Mouse (Mus musculus) testis, adult 2 months (tissue): ENCODE measurements at regions not wholly inside any gene's neighbourhood (a gene's known extent, or its start where the extent isn't known, plus 50 kb on each side); places are given as distances from the start of the nearest gene placed in this dataset.

Source experiments
- H3K27ac ChIP-seq: fragments of 200-500 bp; 2 replicates; pipeline ENCODE4 v1.5.1; 2012; ENCODE audit warnings: low read depth, low read length; ENCODE audit not compliant: control insufficient read depth, insufficient read depth
- H3K27me3 ChIP-seq: fragments of 200-500 bp; 2 replicates; pipeline ENCODE4 v1.6.1; 2012; ENCODE audit warnings: mild to moderate bottlenecking, low read length, moderate library complexity; ENCODE audit not compliant: control insufficient read depth, insufficient read depth
- H3K36me3 ChIP-seq: fragments of 200-500 bp; 2 replicates; pipeline ENCODE4 v1.6.1; 2012; ENCODE audit warnings: mild to moderate bottlenecking, low read length; ENCODE audit not compliant: control insufficient read depth, insufficient read depth
- H3K4me1 ChIP-seq: fragments of 200-500 bp; 2 replicates; pipeline ENCODE4 v1.6.1; 2012; ENCODE audit warnings: low read length; ENCODE audit not compliant: control insufficient read depth, insufficient read depth
- H3K4me3 ChIP-seq: fragments of 200-500 bp; 2 replicates; pipeline ENCODE4 v1.5.1; 2012; ENCODE audit warnings: low read depth, mild to moderate bottlenecking, low read length, moderate library complexity, mixed read lengths; ENCODE audit not compliant: control insufficient read depth
- CTCF ChIP-seq: fragments of 200-500 bp; IDR thresholded peaks from 2 replicates; pipeline ENCODE4 v1.5.1; 2012; ENCODE audit warnings: low read depth, mild to moderate bottlenecking, inconsistent platforms, low read length, moderate library complexity; ENCODE audit not compliant: control insufficient read depth, insufficient read depth, insufficient replicate concordance
- POLR2A ChIP-seq: fragments of 200-500 bp; IDR thresholded peaks from 2 replicates; pipeline ENCODE4 v1.6.1; 2012; ENCODE audit warnings: low read depth, mild to moderate bottlenecking, inconsistent platforms, low read length, moderate library complexity; ENCODE audit not compliant: control insufficient read depth

GRCm38 (mm10) chr7:84800966-84801365, 52.4 kb upstream of the Olfr291 start:
- TF ChIP-seq POLR2A (no peak), CTCF (no peak)
- peaks cover 3% of the 10 kb centered on the region; the same call in 1 of the 2 replicates for H3K4me1 ChIP-seq
- H3K36me3 ChIP-seq = no peaks in the 10 kb centered on the region
- H3K27ac ChIP-seq = peak overlapping the region; percentile 22; the same call in 1 of the 2 replicates
- H3K27me3 ChIP-seq = no peaks in the 10 kb centered on the region
- H3K4me3 ChIP-seq = no peak overlapping the region

GRCm38 (mm10) chr7:84794655-84795054, 58.7 kb upstream of the Olfr291 start:
- Histone ChIP-seq H3K36me3 (no peaks in the 10 kb centered on the region), H3K4me1 (no peaks in the 10 kb centered on the region), H3K27me3 (no peaks in the 10 kb centered on the region), H3K4me3 (no peak overlapping the region), H3K27ac (no peak overlapping the region)
- no peak for TF ChIP-seq POLR2A
- no peak for TF ChIP-seq CTCF

DNA sequence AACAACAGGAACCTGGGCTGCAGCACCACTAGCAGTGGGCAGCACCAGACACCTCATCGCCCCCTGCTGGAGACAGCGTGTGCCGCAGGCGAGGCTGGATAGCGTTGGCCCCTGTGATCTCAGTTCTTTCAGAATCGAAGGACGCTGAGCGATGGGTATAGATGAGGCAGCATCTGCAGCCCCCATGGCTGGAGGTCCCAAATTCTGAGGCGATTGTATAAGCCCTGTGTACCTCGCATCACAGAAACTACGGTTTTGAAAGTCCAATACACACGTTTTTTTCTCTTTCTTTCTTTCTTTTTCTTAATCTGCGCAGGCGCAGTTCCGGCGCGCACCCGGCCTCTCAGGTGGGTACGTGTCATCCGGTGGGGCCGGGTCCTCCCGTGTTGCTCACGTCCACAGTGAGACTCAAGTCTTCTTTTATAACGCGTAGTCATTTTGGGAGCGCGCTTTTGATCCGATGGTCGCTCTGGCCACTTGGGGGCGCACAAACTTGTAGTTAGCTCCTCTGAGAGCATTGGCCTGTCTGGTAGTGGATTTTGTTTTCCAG, 74.0 kb upstream of the Olfr291 start:
- 0 out of 2 replicates have a peak overlapping the region, but pooled peaks have one; percentile 3 for H3K27ac ChIP-seq
- H3K4me1 ChIP-seq = no peaks in the 10 kb centered on the region
- TF ChIP-seq POLR2A = no peak
- peak; percentile 99 for TF ChIP-seq CTCF
- no peaks in the 10 kb centered on the region for H3K27me3 ChIP-seq
- peak overlapping the region; percentile 89 for H3K4me3 ChIP-seq
- H3K36me3 ChIP-seq = no peaks in the 10 kb centered on the region

DNA sequence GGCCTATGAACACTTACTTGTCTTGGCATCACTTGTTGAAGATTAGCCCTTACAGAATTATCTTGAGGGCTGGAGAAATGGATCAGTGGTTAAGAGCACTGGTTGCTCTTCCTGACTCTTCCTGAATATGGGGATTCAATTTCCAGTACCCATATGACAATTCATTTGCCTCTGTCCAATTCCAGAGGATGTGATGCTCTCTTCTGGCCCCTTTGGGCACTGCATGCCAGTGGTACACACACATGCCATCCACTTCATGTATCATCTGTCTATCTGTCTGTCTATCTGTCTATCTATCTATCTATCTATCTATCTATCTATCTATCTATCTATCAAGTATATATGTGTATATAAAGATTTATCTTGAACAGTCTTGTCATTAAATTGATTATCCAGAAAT, 75.7 kb upstream of the Olfr291 start:
- Histone ChIP-seq H3K4me3 (peak overlapping the region; percentile 40; the same call in 1 of the 2 replicates), H3K4me1 (no peaks in the 10 kb centered on the region), H3K27ac (no peak overlapping the region), H3K36me3 (no peaks in the 10 kb centered on the region), H3K27me3 (no peaks in the 10 kb centered on the region)
- no peak for TF ChIP-seq POLR2A
- no peak for TF ChIP-seq CTCF

DNA sequence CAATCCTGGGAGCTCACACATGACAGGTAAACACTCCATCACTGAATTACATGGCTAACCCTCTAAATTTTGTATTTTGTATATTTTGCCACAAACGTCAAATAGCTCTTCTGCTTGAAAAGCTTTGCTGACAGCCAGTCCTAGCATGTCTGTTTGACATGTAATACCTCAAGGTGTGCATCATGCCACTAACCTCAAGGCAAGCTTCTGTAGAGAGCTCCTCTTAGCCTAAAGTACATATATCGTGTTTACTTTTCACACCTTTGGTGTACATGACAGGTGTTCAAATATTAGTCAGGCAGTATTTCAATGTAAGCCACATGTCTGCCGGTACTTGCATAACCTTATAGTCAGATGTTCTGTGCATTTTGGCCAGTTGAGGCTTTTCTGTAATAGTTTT, 66.5 kb upstream of the Zfand6 start:
- TF ChIP-seq POLR2A (no peak), CTCF (no peak)
- Histone ChIP-seq H3K36me3 (no peaks in the 10 kb centered on the region), H3K27ac (no peak overlapping the region), H3K27me3 (no peaks in the 10 kb centered on the region), H3K4me1 (no peaks in the 10 kb centered on the region), H3K4me3 (no peak overlapping the region)

GRCm38 (mm10) chr7:84753361-84753760, 63.6 kb upstream of the Zfand6 start:
- Histone ChIP-seq H3K4me1 (peaks cover 4% of the 10 kb centered on the region; the same call in 1 of the 2 replicates), H3K27me3 (no peaks in the 10 kb centered on the region), H3K4me3 (peak overlapping the region; percentile 49), H3K27ac (no peak overlapping the region), H3K36me3 (no peaks in the 10 kb centered on the region)
- no peak for TF ChIP-seq CTCF
- TF ChIP-seq POLR2A = no peak

GRCm38 (mm10) chr7:84749434-84750301, 59.9 kb upstream of the Zfand6 start:
- Histone ChIP-seq H3K4me3 (peak overlapping the region; percentile 87), H3K4me1 (peaks cover 4% of the 10 kb centered on the region; the same call in 1 of the 2 replicates), H3K36me3 (no peaks in the 10 kb centered on the region), H3K27ac (peak overlapping the region; percentile 67), H3K27me3 (no peaks in the 10 kb centered on the region)
- TF ChIP-seq POLR2A (no peak), CTCF (0 out of 2 replicates have a peak, but pooled peaks have one; percentile 1)

DNA sequence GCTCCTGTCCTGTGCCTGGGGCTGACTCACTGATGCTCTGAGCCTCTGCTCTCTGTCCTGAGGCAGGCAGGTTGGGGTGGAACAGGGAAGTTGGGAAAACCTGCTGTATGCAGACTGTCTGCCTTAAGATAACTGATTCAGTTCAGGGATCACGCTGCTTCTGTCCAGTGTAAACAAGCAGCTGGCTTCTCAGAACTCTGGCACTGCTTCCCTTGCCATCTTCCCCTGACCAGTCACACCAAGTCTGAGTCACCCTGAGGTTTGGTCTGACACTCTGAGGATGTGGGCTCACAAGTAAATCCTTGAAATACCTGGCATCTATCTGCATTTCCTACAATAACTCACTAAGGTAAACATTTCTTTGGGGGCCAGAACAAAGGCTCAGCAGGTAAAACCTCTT, 58.1 kb upstream of the Zfand6 start:
- no peak for TF ChIP-seq POLR2A
- no peak for TF ChIP-seq CTCF
- H3K27me3 ChIP-seq = no peaks in the 10 kb centered on the region
- no peaks in the 10 kb centered on the region for H3K36me3 ChIP-seq
- H3K4me3 ChIP-seq = no peak overlapping the region
- H3K4me1 ChIP-seq = peaks cover 4% of the 10 kb centered on the region; the same call in 1 of the 2 replicates
- H3K27ac ChIP-seq = no peak overlapping the region
